Mouse (Mus musculus) fibroblast of lung, adult 2 months (primary cell): ENCODE measurements around the gene 1700029H14Rik.

Experiments
- DNase-seq: peaks from one replicate; pipeline ENCODE4 v3.0.0-alpha.2; 2011; ENCODE audit warnings: low read depth

Gene 1700029H14Rik

DNA sequence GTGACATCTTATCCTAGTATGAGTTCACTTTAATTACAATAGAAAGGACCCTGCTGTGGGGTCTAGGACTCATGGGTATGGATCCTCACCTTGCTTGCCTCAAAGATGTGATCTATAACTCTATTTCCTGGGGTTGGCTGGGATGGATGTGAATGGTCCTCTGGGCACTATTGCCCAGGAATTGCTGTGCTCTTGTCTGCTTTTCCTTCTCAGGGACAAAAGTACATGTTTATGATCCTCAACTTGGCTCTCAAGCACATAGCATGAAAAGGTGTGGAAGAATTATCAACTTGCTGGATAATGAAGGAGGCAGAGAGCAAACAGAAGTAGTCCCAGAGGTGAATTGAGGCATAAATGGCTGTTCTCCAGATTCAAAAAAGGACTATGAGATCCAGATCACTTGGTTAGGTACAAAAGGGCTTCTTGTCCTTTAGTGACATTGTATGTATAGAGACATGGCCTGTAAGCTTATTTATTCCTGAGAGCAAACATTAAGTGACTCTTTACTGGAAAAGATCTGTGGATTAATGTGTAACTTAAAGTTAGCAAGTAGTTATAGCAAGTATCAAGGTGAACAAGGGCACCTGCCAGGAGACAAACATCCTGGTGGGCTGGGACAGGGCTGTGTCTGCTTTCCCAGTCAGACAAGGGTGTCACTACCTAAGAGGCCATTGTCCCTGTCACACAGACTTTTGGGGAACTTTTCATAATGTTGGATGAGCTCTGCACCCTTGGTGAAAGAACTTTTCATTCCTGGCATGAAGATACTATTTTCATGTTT lies 57.2 kb downstream of the 1700029H14Rik start:
- no peak for DNase-seq

- no peak for DNase-seq
These were observed 58.2 kb downstream of the 1700029H14Rik start for GRCm38 (mm10) chr8:13503936-13504606.

GRCm38 (mm10) chr8:13501221-13501620 lies 61.0 kb downstream of the 1700029H14Rik start:
- no peak for DNase-seq
